Mouse (Mus musculus) CD4-positive naive resting alpha-beta T cell, adult 57 days (primary cell): ENCODE results near the gene Syncrip. TPM values are rescaled to one million over a fixed set of nuclear protein-coding genes. Genes with fewer than 3 reads are reported as not detected.

Experiments
- total RNA-seq: library from RNA; stranded (reverse); gene quantifications from one replicate; pipeline ENCODE4 v1.2.4, GENCODE M21; 2023

Syncrip gene
- 109 TPM for total RNA-seq

DNA sequence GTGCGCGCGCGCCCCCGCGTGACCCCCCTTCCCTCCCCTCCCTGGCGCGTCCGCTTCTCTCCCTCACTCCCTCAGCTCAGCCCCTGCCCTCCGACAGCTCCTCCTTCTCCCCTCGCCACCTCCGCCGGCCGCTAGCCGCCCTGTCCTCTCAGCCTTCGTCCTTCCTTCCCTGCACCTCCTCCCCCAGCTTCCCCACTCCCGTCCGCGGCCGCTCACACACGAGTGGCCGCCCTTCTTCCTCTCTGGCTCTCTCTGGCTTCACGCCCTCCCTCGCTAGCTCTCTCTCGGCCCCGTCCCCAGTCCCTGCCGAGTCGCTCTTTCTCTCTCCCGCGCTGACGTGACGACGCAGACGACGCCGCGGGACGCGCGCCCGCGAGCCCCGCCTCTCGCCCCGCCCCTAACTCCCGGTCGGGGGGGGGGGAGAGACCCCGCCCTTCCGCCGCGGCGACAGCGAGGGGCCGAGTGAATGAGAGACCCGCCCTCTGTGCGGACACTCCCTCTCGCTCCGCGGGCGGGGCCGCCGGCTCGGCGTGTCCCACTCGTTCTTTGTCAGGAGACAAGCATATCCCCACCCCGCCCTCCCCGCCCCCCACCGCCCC lies at the start of gene Syncrip:
TSS of gene Syncrip (minus strand) at position 345 of the 599 bp plus-strand sequence.

GRCm38 (mm10) chr9:88438555-88439237 lies 43.7 kb downstream of the Syncrip start, which contains the start of gene Snx14:
Gene Snx14 (minus strand): TSS chr9:88438958.

Other genes starting within 250 kb of the Syncrip start
- 36.6 TPM for gene Nt5e, start 155.4 kb downstream of the Syncrip start, total RNA-seq
- gene Snx14, start 43.6 kb downstream of the Syncrip start, total RNA-seq, result 37.8 TPM
- gene Gm20537, start 26.0 kb downstream of the Syncrip start, total RNA-seq, result 2.6 TPM
- gene Zfp949, start 65.4 kb upstream of the Syncrip start, total RNA-seq, result 11.0 TPM
- not detected for gene Trim43a, start 98.3 kb upstream of the Syncrip start, total RNA-seq
- 47.0 TPM for gene Mthfsl, start 237.7 kb upstream of the Syncrip start, total RNA-seq
- 9.1 TPM for gene Bcl2a1d, start 249.3 kb upstream of the Syncrip start, total RNA-seq